Mouse (Mus musculus) embryonic facial prominence, embryonic 14.5 days (tissue): ENCODE data around the gene Olfr390. TPM values are rescaled to one million over a fixed set of nuclear protein-coding genes. Genes with fewer than 3 reads are reported as not detected.

ENCODE experiments used
- ATAC-seq: fragments of 200-750 bp; cut with Nextera tagmentation; 2 replicates; pipeline ENCODE4 v1.8.0; 2017; ENCODE audit warnings: low read depth, moderate number of reproducible peaks, moderate TSS enrichment
- DNase-seq: peaks from one replicate; pipeline ENCODE4 v3.0.0-alpha.2; 2015; ENCODE audit warnings: low spot score
- H3K27ac ChIP-seq: fragments of 300-500 bp; sonication (generic); replicated peaks from 2 replicates; pipeline ENCODE4 v1.5.1; 2014; ENCODE audit warnings: low read depth, mild to moderate bottlenecking, low read length, moderate library complexity
- H3K27me3 ChIP-seq: fragments of 300-500 bp; sonication (generic); replicated peaks from 2 replicates; pipeline ENCODE4 v1.6.1; 2014; ENCODE audit warnings: low read length; ENCODE audit not compliant: control insufficient read depth, insufficient read depth
- H3K36me3 ChIP-seq: fragments of 300-500 bp; sonication (generic); 2 replicates; pipeline ENCODE4 v1.6.1; 2014; ENCODE audit warnings: low read length, mixed read lengths; ENCODE audit not compliant: control insufficient read depth, insufficient read depth
- H3K4me1 ChIP-seq: fragments of 300-500 bp; sonication (generic); 2 replicates; pipeline ENCODE4 v1.6.1; 2014; ENCODE audit warnings: antibody characterized with exemption, low read length; ENCODE audit not compliant: control insufficient read depth, insufficient read depth
- H3K4me2 ChIP-seq: fragments of 300-500 bp; sonication (generic); 2 replicates; pipeline ENCODE4 v1.6.1; 2014; ENCODE audit warnings: low read depth, mild to moderate bottlenecking, low read length, moderate library complexity, mixed read lengths
- H3K4me3 ChIP-seq: fragments of 300-500 bp; sonication (generic); 2 replicates; pipeline ENCODE4 v1.5.1; 2014; ENCODE audit warnings: low read depth, mild to moderate bottlenecking, low read length
- H3K9ac ChIP-seq: fragments of 300-500 bp; sonication (generic); 2 replicates; pipeline ENCODE4 v1.6.1; 2014; ENCODE audit warnings: low read depth, mild to moderate bottlenecking, low read length, moderate library complexity, mixed read lengths
- H3K9me3 ChIP-seq: fragments of 300-500 bp; sonication (generic); 2 replicates; pipeline ENCODE4 v1.6.1; 2016; ENCODE audit warnings: low read length; ENCODE audit not compliant: control insufficient read depth
- WGBS: fragments of 180-500 bp; shearing (Covaris S2); extraction: QIAGEN DNeasy Blood & Tissue Kit; methylation state at CpG from one replicate; pipeline ENCODE4 v1.1.7; 2014; 5-methylcytosine and 5-hydroxymethylcytosine counted together
- polyA plus RNA-seq: library from polyadenylated mRNA; unstranded; fragments of >200 nt; fragmentation: Nextera tagmentation; extraction: Ambion mirVana; gene quantifications from 2 replicates; pipeline ENCODE4 v1.2.1, GENCODE M21; 2014

Gene Olfr390
- polyA plus RNA-seq, result 0.19 TPM in 1 of 2 replicates, not detected in the other

DNA sequence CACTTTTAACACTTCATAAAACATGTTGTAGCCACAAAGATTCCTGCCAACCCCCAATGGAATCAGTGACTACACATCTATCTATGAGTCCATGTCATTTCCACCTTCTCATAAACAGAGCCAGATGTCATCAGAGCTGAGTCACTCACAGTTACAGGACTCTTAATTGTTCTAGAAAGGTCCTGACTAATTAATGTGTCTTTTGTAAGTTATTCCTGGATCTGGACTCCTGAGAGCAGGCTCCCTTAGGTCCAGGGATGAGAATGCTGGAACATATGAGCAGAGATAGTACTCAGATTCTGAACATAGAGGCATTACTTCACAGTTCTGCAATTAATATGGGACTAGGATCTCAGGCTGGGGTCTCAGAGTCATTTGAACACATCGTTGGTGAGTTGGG is at the start of gene Olfr390:
Gene Olfr390 (plus strand): TSS at position 301 of the 400 bp plus-strand sequence.
- no peak for ATAC-seq
- no peak for DNase-seq
- H3K27ac ChIP-seq, result no peak within 1 kb of the TSS
- no peaks in the 10 kb centered on the region for H3K4me1 ChIP-seq
- H3K9ac ChIP-seq, result no peak within 1 kb of the TSS
- 0 out of 2 replicates have a peak, but pooled peaks cover 4% of the 10 kb centered on the region for H3K9me3 ChIP-seq
- H3K4me3 ChIP-seq, result no peak within 1 kb of the TSS
- 65% methylated on average over 1 of the region's 1 CpGs for WGBS
- no peak within 1 kb of the TSS for H3K4me2 ChIP-seq
- no peaks in the 10 kb centered on the region for H3K27me3 ChIP-seq
- H3K36me3 ChIP-seq, result no peaks in the 10 kb centered on the region

DNA sequence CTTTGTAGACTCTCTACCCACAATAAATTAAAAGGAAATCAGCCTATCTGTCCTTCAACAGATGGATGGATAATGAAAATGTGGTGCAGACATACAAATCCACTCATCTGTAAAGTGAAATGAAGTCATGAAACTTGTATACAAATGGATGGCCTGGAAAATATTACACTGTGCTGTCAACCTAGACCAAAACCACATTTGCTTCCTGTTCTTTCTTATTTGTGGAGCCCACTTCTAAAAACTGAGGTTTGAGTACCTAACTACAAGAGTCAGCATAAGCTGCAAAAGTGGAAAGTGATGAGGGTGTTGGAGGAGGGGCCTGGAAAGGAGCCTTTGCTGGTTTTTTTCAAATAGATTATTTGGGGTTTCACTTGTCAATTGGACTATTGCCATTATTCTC is 23.6 kb upstream of the Olfr390 start:
- Histone ChIP-seq H3K27ac (no peak overlapping the region), H3K4me1 (no peaks in the 10 kb centered on the region), H3K4me3 (no peak overlapping the region), H3K9ac (no peak overlapping the region), H3K27me3 (no peaks in the 10 kb centered on the region), H3K9me3 (peaks cover 17% of the 10 kb centered on the region; the same call in 1 of the 2 replicates), H3K4me2 (no peak overlapping the region), H3K36me3 (no peaks in the 10 kb centered on the region)
- no peak for DNase-seq
- ATAC-seq, result no peak

DNA sequence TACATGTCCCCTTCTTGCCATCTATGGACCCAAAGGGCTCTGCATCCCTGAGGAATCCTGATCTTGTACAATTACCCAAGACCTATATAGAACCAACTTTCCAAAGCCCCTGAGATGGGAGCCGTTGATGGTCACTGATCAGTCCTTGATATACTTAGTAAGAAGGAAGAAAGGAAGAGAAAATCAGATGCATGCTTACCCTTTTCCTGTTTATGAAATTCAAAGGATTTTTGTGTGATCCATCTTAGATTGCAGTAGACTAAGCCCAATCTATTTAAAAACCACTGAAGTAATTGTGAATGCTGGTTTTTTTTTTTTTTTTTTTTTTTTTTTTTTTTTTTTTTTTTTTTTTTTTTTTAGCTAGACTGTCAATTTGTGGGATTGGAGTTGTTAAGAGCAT is 2.2 kb upstream of the Olfr390 start, which contains the start of gene Olfr389:
Gene Olfr389 (minus strand): TSS at position 101 of the 400 bp plus-strand sequence.
- H3K4me2 ChIP-seq, result no peak within 1 kb of the TSS
- no peak within 1 kb of the TSS for H3K4me3 ChIP-seq
- no peak for ATAC-seq
- H3K4me1 ChIP-seq, result no peaks in the 10 kb centered on the region
- H3K9me3 ChIP-seq, result 0 out of 2 replicates have a peak, but pooled peaks cover 4% of the 10 kb centered on the region
- no peak for DNase-seq
- H3K36me3 ChIP-seq, result no peaks in the 10 kb centered on the region
- 87% methylated on average over 1 of the region's 1 CpGs for WGBS
- no peaks in the 10 kb centered on the region for H3K27me3 ChIP-seq
- no peak within 1 kb of the TSS for H3K27ac ChIP-seq
- no peak within 1 kb of the TSS for H3K9ac ChIP-seq

DNA sequence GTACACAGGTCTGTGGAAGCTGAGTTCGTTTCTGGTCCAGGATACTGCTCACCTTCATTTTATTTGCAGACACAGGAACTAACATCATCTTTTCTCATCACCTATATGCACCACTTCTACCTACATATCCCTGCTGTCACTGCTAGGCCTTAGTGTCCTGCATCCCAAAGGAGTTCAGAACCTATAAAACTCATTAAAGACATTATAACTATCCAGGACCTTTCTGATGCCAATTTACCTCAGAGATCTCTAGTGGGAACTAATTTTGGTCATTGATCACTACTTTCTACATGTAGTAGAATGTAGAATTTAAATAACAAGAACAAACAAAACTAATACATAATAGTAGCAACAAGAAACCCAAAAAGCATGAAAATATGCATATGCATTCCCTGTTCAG is 20.2 kb downstream of the Olfr390 start, which contains the start of gene Olfr391-ps:
Gene Olfr391-ps (minus strand): TSS at position 101 of the 400 bp plus-strand sequence.
- H3K9me3 ChIP-seq, result 0 out of 2 replicates have a peak, but pooled peaks cover 4% of the 10 kb centered on the region
- H3K36me3 ChIP-seq, result no peaks in the 10 kb centered on the region
- H3K4me3 ChIP-seq, result no peak within 1 kb of the TSS
- no peaks in the 10 kb centered on the region for H3K4me1 ChIP-seq
- no peak within 1 kb of the TSS for H3K27ac ChIP-seq
- no peak within 1 kb of the TSS for H3K4me2 ChIP-seq
- WGBS, result 27% methylated on average over 1 of the region's 1 CpGs
- ATAC-seq (no peak), DNase-seq (no peak)
- no peaks in the 10 kb centered on the region for H3K27me3 ChIP-seq
- no peak within 1 kb of the TSS for H3K9ac ChIP-seq

DNA sequence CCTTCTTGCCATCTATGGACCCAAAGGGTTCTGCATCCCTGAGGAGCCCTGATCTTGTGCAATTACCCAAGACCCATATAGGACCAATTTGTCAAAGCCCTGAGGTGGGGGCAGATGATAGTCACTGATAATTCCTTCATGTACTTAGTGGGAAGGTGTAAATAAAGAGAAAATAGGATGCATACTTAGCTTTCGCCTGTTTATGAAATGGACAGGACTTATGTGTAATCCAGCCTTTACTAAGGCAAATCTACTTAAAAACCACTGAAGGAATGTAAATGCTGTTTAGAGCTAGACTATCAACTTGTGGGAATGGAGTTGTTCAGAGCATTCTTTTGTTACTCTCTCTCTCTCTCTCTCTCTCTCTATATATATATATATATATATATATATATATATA is 34.2 kb downstream of the Olfr390 start, which contains the start of gene Olfr392:
Gene Olfr392 (minus strand): TSS at position 101 of the 400 bp plus-strand sequence.
- Histone ChIP-seq H3K27ac (no peak within 1 kb of the TSS), H3K4me3 (no peak within 1 kb of the TSS), H3K4me2 (no peak within 1 kb of the TSS), H3K9me3 (no peaks in the 10 kb centered on the region), H3K4me1 (no peaks in the 10 kb centered on the region), H3K9ac (no peak within 1 kb of the TSS), H3K27me3 (no peaks in the 10 kb centered on the region), H3K36me3 (no peaks in the 10 kb centered on the region)
- DNase-seq (no peak), ATAC-seq (no peak)
- WGBS, result 94% methylated on average over 1 of the region's 1 CpGs

Other genes with a start within 250 kb of the Olfr390 start
- gene Olfr385, start 190.0 kb upstream of the Olfr390 start, polyA plus RNA-seq, result not detected in 2 replicates
- gene Olfr384, start 184.4 kb upstream of the Olfr390 start, polyA plus RNA-seq, result not detected in 2 replicates
- not detected in 2 replicates for gene Zfp735, start 94.2 kb upstream of the Olfr390 start, polyA plus RNA-seq
- gene Olfr389, start 2.3 kb upstream of the Olfr390 start, polyA plus RNA-seq, result not detected in 2 replicates
- not detected in 2 replicates for gene Olfr391-ps, start 20.1 kb downstream of the Olfr390 start, polyA plus RNA-seq
- not detected in 2 replicates for gene Olfr392, start 34.1 kb downstream of the Olfr390 start, polyA plus RNA-seq
- not detected in 2 replicates for gene Olfr393, start 68.5 kb downstream of the Olfr390 start, polyA plus RNA-seq
- gene Olfr394, start 107.8 kb downstream of the Olfr390 start, polyA plus RNA-seq, result not detected in 2 replicates
- not detected in 2 replicates for gene Olfr395, start 126.3 kb downstream of the Olfr390 start, polyA plus RNA-seq
- gene Olfr23, start 153.7 kb downstream of the Olfr390 start, polyA plus RNA-seq, result not detected in 2 replicates
- gene Olfr397, start 177.9 kb downstream of the Olfr390 start, polyA plus RNA-seq, result not detected in 2 replicates
- not detected in 2 replicates for gene Olfr398, start 207.4 kb downstream of the Olfr390 start, polyA plus RNA-seq